Mouse (Mus musculus): Measurements from ENCODE around the gene Arl6ip4.

Gene Arl6ip4

GRCm38 (mm10) chr5:124155943-124156342 is 40.1 kb downstream of the Arl6ip4 start:
- DNase-seq (ENCODE audit: low spot score in 2 of 2): no peak

GRCm38 (mm10) chr5:124158305-124158704 is 42.4 kb downstream of the Arl6ip4 start:
- DNase-seq (ENCODE audit: low spot score in 2 of 2): no peak

GRCm38 (mm10) chr5:124159453-124159852 is 43.6 kb downstream of the Arl6ip4 start:
- DNase-seq (ENCODE audit: low spot score in 2 of 2): no peak

GRCm38 (mm10) chr5:124161831-124162230 is 45.9 kb downstream of the Arl6ip4 start:
- no peak for DNase-seq (ENCODE audit: low spot score in 2 of 2)

- peak in 1 of 2 experiments; percentile 74 for DNase-seq (ENCODE audit: low spot score in 2 of 2)
Measured at GRCm38 (mm10) chr5:124162577-124162976, 46.7 kb downstream of the Arl6ip4 start.

GRCm38 (mm10) chr5:124163445-124163844 is 47.6 kb downstream of the Arl6ip4 start:
- DNase-seq (ENCODE audit: low spot score in 2 of 2): no peak

- peak; percentile 65 to 74 for DNase-seq (ENCODE audit: low spot score in 2 of 2)
Measured at GRCm38 (mm10) chr5:124165622-124166570, 50.0 kb downstream of the Arl6ip4 start.

- DNase-seq (ENCODE audit: low spot score in 2 of 2): no peak
Measured at GRCm38 (mm10) chr5:124166741-124167140, 50.9 kb downstream of the Arl6ip4 start.

GRCm38 (mm10) chr5:124167621-124168020 is 51.7 kb downstream of the Arl6ip4 start:
- no peak for DNase-seq (ENCODE audit: low spot score in 2 of 2)
